Comparison of ENCODE assay signal across 17 mouse cellular contexts in the genomic region with DNA sequence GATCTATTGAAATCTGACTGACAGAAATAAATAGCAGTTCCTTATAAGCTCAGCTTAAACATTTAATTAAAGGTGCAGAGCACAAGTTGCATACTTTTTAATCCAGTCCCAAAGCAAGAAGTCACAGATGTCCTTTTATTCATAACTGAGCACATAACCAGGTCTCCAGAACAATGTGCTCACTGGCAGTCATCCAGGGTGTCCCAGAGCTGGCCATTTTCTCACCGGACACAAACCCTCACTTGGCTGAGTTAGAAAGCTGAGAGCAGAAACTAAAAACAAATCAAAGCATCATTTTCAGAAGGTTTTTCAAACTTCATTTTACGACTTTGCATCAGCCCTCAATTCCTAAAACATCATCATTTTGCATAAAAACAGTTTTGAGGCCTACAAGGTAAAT.
DNase-seq lines count a peak whose midpoint lies in the region; ATAC-seq and TF ChIP-seq lines count a peak whose summit lies in the region.
"Had no signal": no experiment of that assay in that cellular context is flagged by ENCODE, and none has a peak within 500 bp of the region (broad histone marks: within the 10 kb centered on the region; RNA-seq: fewer than 3 reads in every experiment).

No protein-coding gene starts in this region.

- no peak for TF ChIP-seq POLR2A in kidney, adult 2 months (IDR thresholded peaks at IDR 0.05; ENCODE audit: low read depth, low read length)

- no peak for ATAC-seq in intestine, embryonic 16.5 days

- no peak for TF ChIP-seq CTCF in kidney, adult 2 months (conservative IDR thresholded peaks at IDR 0.05; ENCODE audit: insufficient read depth, insufficient read length, low read depth, low read length)

- no peaks in the 10 kb centered on the region for H3K4me1 ChIP-seq in kidney, adult 2 months (ENCODE audit: control insufficient read depth, insufficient read depth, low read length)
- no peaks in the 10 kb centered on the region for H3K4me1 ChIP-seq in intestine, embryonic 16.5 days (ENCODE audit: control insufficient read depth, insufficient read depth, low read length)
- H3K4me1 ChIP-seq: embryonic facial prominence, embryonic 15.5 days; midbrain, embryonic 12.5 days had no signal

- H3K27me3 ChIP-seq in kidney, adult 2 months (replicated peaks; ENCODE audit: control insufficient read depth, insufficient read depth, low read length): no peaks in the 10 kb centered on the region
- no peaks in the 10 kb centered on the region for H3K27me3 ChIP-seq in intestine, embryonic 16.5 days (replicated peaks; ENCODE audit: control insufficient read depth, insufficient read depth, low read length)
- H3K27me3 ChIP-seq: embryonic facial prominence, embryonic 15.5 days; heart, embryonic 13.5 days; midbrain, embryonic 12.5 days had no signal

- DNase-seq in kidney, adult 2 months: peak; percentile 7
- no peak for DNase-seq in kidney, adult 18-20 months
- peak; percentile 3 for DNase-seq in lung, postnatal 10 days
- no peak for DNase-seq in lung, postnatal 25 days (ENCODE audit: low spot score)
- DNase-seq in heart, adult 9 months (ENCODE audit: low spot score in 2 of 2): peak; percentile 35 to 47
- DNase-seq in skeletal muscle tissue, adult 2 months (ENCODE audit: low read depth, low spot score): peak; percentile 29
- DNase-seq in adrenal gland, adult (ENCODE audit: inconsistent age in 2 of 2, low spot score in 1 of 2): no peak
- DNase-seq: cerebellum, adult 9-11 months; embryo, embryonic 11 days; layer of hippocampus, adult 9-11 months; lung, adult 2 months; thymus, postnatal 36 days had no signal

- H3K4me2 ChIP-seq in intestine, embryonic 16.5 days (ENCODE audit: low read depth, low read length): no peak overlapping the region
- H3K4me2 ChIP-seq: embryonic facial prominence, embryonic 15.5 days; heart, embryonic 13.5 days; midbrain, embryonic 12.5 days had no signal

- no peak overlapping the region for H3K27ac ChIP-seq in kidney, adult 2 months (ENCODE audit: insufficient read depth, low read depth, low read length)
- no peak overlapping the region for H3K27ac ChIP-seq in intestine, embryonic 16.5 days (ENCODE audit: low read length)
- H3K27ac ChIP-seq: embryonic facial prominence, embryonic 15.5 days; heart, embryonic 13.5 days; kidney, postnatal 0 days; midbrain, embryonic 12.5 days had no signal

- H3K36me3 ChIP-seq in kidney, adult 2 months (ENCODE audit: control insufficient read depth, insufficient read depth, low read length): no peaks in the 10 kb centered on the region
- H3K36me3 ChIP-seq in intestine, embryonic 16.5 days (ENCODE audit: control insufficient read depth, insufficient read depth, low read length): no peaks in the 10 kb centered on the region
- H3K36me3 ChIP-seq: embryonic facial prominence, embryonic 15.5 days; heart, embryonic 13.5 days; midbrain, embryonic 12.5 days had no signal

- 57% methylated on average over 2 of the region's 2 CpGs for WGBS in kidney, adult 2 months
- WGBS in intestine, embryonic 16.5 days: 52% methylated on average over 2 of the region's 2 CpGs

- no peak overlapping the region for H3K9ac ChIP-seq in intestine, embryonic 16.5 days (ENCODE audit: low read depth, low read length)
- H3K9ac ChIP-seq: embryonic facial prominence, embryonic 15.5 days; heart, embryonic 13.5 days; midbrain, embryonic 12.5 days had no signal

- H3K9me3 ChIP-seq in intestine, embryonic 16.5 days (ENCODE audit: control insufficient read depth, low read length): no peaks in the 10 kb centered on the region
- H3K9me3 ChIP-seq: embryonic facial prominence, embryonic 15.5 days; heart, embryonic 13.5 days; midbrain, embryonic 12.5 days had no signal

- H3K4me3 ChIP-seq in kidney, adult 2 months (ENCODE audit: insufficient read depth, low read depth, low read length): no peak overlapping the region
- H3K4me3 ChIP-seq in intestine, embryonic 16.5 days (ENCODE audit: low read length): no peak overlapping the region
- H3K4me3 ChIP-seq: embryonic facial prominence, embryonic 15.5 days; heart, embryonic 13.5 days; midbrain, embryonic 12.5 days had no signal

Comparison
In these comparisons a context has a peak if more than half of its experiments do, and no peak if none do; other contexts are left out.
1. DNase-seq: peak in kidney, adult 2 months (single experiment), lung, postnatal 10 days (single experiment), heart, adult 9 months (2 of 2) and skeletal muscle tissue, adult 2 months (single experiment); none in kidney, adult 18-20 months (single experiment), lung, postnatal 25 days (single experiment) and adrenal gland, adult (0 of 2).